Comparison of ENCODE assay signal across 12 mouse cellular contexts in genomic region chr13:15346866-15347265, GRCm38 (mm10).
"Had no signal": no experiment of that assay in that cellular context is flagged by ENCODE, and none has a peak within 500 bp of the region (broad histone marks: within the 10 kb centered on the region; RNA-seq: fewer than 3 reads in every experiment).

No protein-coding gene starts in this region.

- H3K4me2 ChIP-seq: midbrain, embryonic 13.5 days; neural tube, embryonic 15.5 days had no signal

- ATAC-seq: midbrain, embryonic 13.5 days had no signal

- H3K4me1 ChIP-seq: midbrain, embryonic 13.5 days had no signal

- H3K27ac ChIP-seq: kidney, postnatal 0 days; liver, embryonic 14.5 days; midbrain, embryonic 13.5 days; neural tube, embryonic 15.5 days had no signal

- H3K9me3 ChIP-seq: midbrain, embryonic 13.5 days; neural tube, embryonic 15.5 days had no signal

- H3K9ac ChIP-seq: liver, embryonic 14.5 days; midbrain, embryonic 13.5 days; neural tube, embryonic 15.5 days had no signal

- H3K27me3 ChIP-seq: midbrain, embryonic 13.5 days; neural tube, embryonic 15.5 days had no signal

- H3K36me3 ChIP-seq: midbrain, embryonic 13.5 days; neural tube, embryonic 15.5 days had no signal

- H3K4me3 ChIP-seq: midbrain, embryonic 13.5 days; myocyte; neural tube, embryonic 15.5 days had no signal

- DNase-seq: kidney, adult 9 months; kidney, postnatal 36 days; left cerebral cortex, postnatal 4 days; lung, adult 18-20 months; right cerebral cortex, adult 18-20 months; right cerebral cortex, postnatal 25 days; thymus, postnatal 14 days had no signal
